Mouse (Mus musculus) forebrain, embryonic 13.5 days (tissue): Measurements from ENCODE around the gene Galnt10. TPM values are rescaled to one million over a fixed set of nuclear protein-coding genes. Genes with fewer than 3 reads are reported as not detected.

Source experiments
- ATAC-seq: fragments of 200-750 bp; cut with Nextera tagmentation; 2 replicates; pipeline ENCODE4 v1.8.0; 2017
- H3K27ac ChIP-seq: fragments of 300-500 bp; sonication (generic); 2 replicates; pipeline ENCODE4 v1.5.1; 2015; ENCODE audit warnings: inconsistent platforms, mild to moderate bottlenecking, moderate library complexity
- H3K27me3 ChIP-seq: fragments of 300-500 bp; sonication (generic); 2 replicates; pipeline ENCODE4 v1.6.1; 2015; ENCODE audit warnings: mild to moderate bottlenecking, inconsistent platforms
- H3K36me3 ChIP-seq: fragments of 300-500 bp; sonication (generic); 2 replicates; pipeline ENCODE4 v1.6.1; 2015; ENCODE audit warnings: mild to moderate bottlenecking, inconsistent platforms; ENCODE audit not compliant: poor library complexity, severe bottlenecking
- H3K4me1 ChIP-seq: fragments of 300-500 bp; sonication (generic); 2 replicates; pipeline ENCODE4 v1.6.1; 2015; ENCODE audit warnings: inconsistent platforms
- H3K4me2 ChIP-seq: fragments of 300-500 bp; sonication (generic); 2 replicates; pipeline ENCODE4 v1.6.1; 2015; ENCODE audit warnings: inconsistent platforms, mild to moderate bottlenecking, moderate library complexity
- H3K4me3 ChIP-seq: fragments of 300-500 bp; sonication (generic); 2 replicates; pipeline ENCODE4 v1.5.1; 2015; ENCODE audit warnings: mild to moderate bottlenecking, inconsistent platforms
- H3K9ac ChIP-seq: fragments of 300-500 bp; sonication (generic); 2 replicates; pipeline ENCODE4 v1.6.1; 2015; ENCODE audit warnings: mild to moderate bottlenecking, inconsistent platforms
- H3K9me3 ChIP-seq: fragments of 300-500 bp; sonication (generic); replicated peaks from 2 replicates; pipeline ENCODE4 v1.6.1; 2016; ENCODE audit warnings: inconsistent platforms
- WGBS: fragments of 180-500 bp; shearing (Covaris S2); methylation state at CpG from one replicate; pipeline ENCODE4 v1.1.7; 2015; 5-methylcytosine and 5-hydroxymethylcytosine counted together
- polyA plus RNA-seq: library from polyadenylated mRNA; unstranded; fragments of >200 nt; fragmentation: Nextera tagmentation; extraction: Ambion mirVana; gene quantifications from 2 replicates; pipeline ENCODE4 v1.2.1, GENCODE M21; 2015

Galnt10 gene
- polyA plus RNA-seq, 1 experiment from 2014 or later, result 10.4 TPM

DNA sequence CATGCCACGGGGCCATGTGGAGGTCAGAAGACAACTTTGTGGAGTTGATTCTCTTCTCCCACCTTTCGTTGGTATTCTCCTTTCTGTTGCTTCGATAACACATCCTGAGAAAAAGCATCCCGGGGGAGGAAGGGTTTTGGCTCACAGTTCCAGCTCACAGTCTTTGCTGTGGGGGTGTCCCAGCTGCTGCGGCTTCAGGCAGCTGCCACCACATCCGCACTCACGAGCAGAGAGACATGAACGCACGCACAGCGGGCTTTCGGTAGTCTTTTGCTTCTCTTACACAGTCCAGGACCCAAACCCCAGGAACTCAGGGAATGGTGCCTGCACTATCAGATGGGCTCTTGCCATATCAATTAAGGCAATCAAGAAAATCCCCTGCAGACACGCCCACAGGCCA, 37.9 kb downstream of the Galnt10 start:
- H3K4me3 ChIP-seq, result no peak overlapping the region
- WGBS, result 81% methylated on average over 12 of the region's 12 CpGs
- H3K9me3 ChIP-seq, result no peaks in the 10 kb centered on the region
- no peak overlapping the region for H3K27ac ChIP-seq
- no peaks in the 10 kb centered on the region for H3K27me3 ChIP-seq
- no peaks in the 10 kb centered on the region for H3K36me3 ChIP-seq
- no peak for ATAC-seq
- no peak overlapping the region for H3K9ac ChIP-seq
- H3K4me2 ChIP-seq, result no peak overlapping the region
- H3K4me1 ChIP-seq, result peaks cover 36% of the 10 kb centered on the region

DNA sequence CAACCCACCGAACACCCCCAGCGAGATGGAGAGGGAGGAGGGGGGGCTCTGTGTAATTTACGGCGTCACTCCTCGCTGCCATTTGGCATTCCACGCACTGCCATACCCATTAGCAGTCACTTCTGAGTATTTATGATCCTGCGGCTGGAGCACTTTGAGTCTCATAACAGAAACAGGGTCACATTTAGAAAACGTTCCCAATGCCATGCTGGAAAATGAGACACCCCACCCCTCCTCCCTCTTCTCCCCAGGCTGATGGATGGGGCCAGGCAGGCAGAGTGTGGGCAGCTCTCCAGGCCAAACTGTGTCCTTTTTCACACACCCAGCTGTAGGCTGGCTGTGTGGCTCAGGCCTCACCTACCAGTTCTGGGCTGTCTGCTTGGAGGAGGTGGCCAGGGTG, 38.7 kb downstream of the Galnt10 start:
- no peaks in the 10 kb centered on the region for H3K9me3 ChIP-seq
- no peak for ATAC-seq
- no peaks in the 10 kb centered on the region for H3K27me3 ChIP-seq
- H3K4me2 ChIP-seq, result no peak overlapping the region
- 53% methylated on average over 8 of the region's 8 CpGs for WGBS
- no peaks in the 10 kb centered on the region for H3K36me3 ChIP-seq
- H3K9ac ChIP-seq, result no peak overlapping the region
- H3K4me1 ChIP-seq, result peaks cover 36% of the 10 kb centered on the region
- no peak overlapping the region for H3K4me3 ChIP-seq
- no peak overlapping the region for H3K27ac ChIP-seq

DNA sequence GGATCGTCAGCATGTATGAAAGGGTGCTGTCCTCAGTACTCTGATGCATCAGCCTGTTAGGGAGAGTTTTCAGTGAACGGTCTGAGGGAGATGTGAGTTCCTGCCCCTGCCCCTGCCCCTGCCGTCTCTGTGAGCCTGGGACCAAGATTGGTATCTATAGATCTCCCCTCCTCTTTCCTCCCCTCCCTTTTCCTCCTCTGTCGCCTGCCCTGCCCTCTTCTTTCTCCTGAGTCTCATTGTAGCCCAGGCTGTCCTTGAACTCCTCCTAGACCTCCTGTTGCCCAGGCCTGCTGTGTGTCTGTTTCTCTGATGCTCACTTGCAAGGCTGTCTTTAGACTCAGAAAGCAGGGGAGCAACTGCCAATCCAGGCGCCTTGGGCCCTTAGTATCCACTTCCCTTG, 39.6 kb downstream of the Galnt10 start:
- 14% methylated on average over 5 of the region's 5 CpGs for WGBS
- Histone ChIP-seq H3K27me3 (no peaks in the 10 kb centered on the region), H3K9ac (no peak overlapping the region), H3K4me3 (no peak overlapping the region), H3K4me1 (peaks cover 36% of the 10 kb centered on the region), H3K4me2 (no peak overlapping the region), H3K36me3 (no peaks in the 10 kb centered on the region), H3K9me3 (no peaks in the 10 kb centered on the region), H3K27ac (no peak overlapping the region)
- no peak for ATAC-seq

DNA sequence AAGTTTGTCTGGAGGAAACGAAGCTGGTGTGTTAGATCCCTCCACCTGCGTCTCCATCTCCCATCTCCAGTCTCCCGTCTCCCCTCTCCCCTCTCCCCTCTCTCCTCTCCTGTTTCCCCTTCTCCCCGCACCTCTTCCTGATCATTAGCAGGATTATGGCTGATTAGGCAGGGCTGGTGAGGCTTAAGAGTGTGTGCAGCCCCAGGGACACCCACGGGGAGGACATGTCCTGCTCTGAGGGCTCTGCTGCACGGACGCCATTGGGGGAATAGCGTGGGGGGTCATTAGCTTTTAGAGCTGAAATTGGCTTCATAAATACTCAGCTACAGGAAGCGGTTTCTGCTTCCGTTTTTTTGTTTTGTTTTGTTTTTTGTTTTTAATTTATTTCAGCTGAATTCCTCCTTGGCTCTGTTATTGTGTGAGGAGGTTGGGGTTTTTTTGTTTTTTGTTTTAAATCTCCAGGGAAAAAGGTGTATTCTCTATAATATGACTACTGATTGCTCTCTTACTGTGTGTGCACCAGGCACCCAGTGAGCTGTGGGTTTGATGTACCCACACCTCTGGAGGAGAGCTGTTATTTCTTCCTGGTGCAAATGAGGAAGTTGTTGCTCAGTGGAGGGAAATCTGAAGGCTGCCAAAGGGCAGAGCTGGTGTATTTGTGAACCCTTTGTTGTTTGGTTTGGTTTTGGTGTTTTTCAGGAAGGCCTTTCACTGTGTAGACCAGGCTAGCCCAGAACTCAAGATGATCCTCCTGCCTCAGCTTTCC, 40.6 kb downstream of the Galnt10 start:
- H3K27ac ChIP-seq, result no peak overlapping the region
- H3K9me3 ChIP-seq, result no peaks in the 10 kb centered on the region
- WGBS, result 13% methylated on average over 10 of the region's 10 CpGs
- peak overlapping the region; percentile 18; the same call in 1 of the 2 replicates for H3K4me2 ChIP-seq
- peaks cover 36% of the 10 kb centered on the region for H3K4me1 ChIP-seq
- no peak overlapping the region for H3K4me3 ChIP-seq
- no peak for ATAC-seq
- no peaks in the 10 kb centered on the region for H3K36me3 ChIP-seq
- H3K9ac ChIP-seq, result peak overlapping the region; percentile 9; the same call in 1 of the 2 replicates
- H3K27me3 ChIP-seq, result no peaks in the 10 kb centered on the region

DNA sequence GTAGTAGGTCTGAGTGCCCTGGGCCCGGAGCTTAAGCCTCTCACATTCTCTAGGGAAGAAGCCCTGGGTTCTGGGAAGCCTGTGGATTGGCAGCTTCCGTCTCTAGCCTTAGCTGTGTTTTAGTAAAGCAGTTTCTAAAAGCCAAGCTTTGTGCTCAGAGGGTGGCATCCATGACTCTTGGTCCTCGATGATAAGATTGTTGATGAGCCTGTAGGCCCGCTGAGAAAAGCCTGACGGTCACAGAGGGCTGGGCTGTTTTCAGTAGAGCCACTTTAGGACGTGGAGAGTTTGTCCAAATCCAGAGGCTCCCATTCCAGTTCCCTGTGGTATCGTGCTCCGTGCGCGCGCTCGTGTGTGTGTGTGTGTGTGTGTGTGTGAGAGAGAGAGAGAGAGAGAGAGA, 41.6 kb downstream of the Galnt10 start:
- no peak for ATAC-seq
- Histone ChIP-seq H3K4me1 (peaks cover 36% of the 10 kb centered on the region), H3K27ac (no peak overlapping the region), H3K9ac (no peak overlapping the region), H3K9me3 (no peaks in the 10 kb centered on the region), H3K4me3 (no peak overlapping the region), H3K36me3 (no peaks in the 10 kb centered on the region), H3K27me3 (no peaks in the 10 kb centered on the region), H3K4me2 (no peak overlapping the region)
- WGBS, result 83% methylated on average over 12 of the region's 12 CpGs

DNA sequence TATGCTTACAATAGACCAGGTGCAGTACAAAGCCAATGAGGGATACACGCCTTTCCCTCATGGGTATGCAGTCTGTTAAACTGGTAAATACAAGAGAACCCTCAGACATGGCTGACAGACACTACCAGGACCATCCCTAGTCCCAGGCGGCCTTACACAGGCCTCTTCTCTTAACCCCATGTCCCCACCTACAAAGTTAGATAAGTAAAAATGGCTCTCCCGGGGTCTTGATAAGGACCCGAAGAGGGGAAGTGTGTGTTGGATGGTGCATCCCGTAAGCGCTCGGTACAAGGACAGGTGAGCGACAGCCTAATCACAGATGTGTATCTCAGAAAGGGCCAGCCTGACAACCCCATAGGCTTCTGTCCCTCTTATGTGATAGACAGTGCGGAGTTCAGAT, 42.0 kb downstream of the Galnt10 start:
- H3K27ac ChIP-seq, result no peak overlapping the region
- no peak for ATAC-seq
- no peak overlapping the region for H3K9ac ChIP-seq
- 90% methylated on average over 9 of the region's 9 CpGs for WGBS
- no peaks in the 10 kb centered on the region for H3K36me3 ChIP-seq
- H3K27me3 ChIP-seq, result no peaks in the 10 kb centered on the region
- H3K4me1 ChIP-seq, result peaks cover 36% of the 10 kb centered on the region
- no peak overlapping the region for H3K4me3 ChIP-seq
- no peak overlapping the region for H3K4me2 ChIP-seq
- no peaks in the 10 kb centered on the region for H3K9me3 ChIP-seq

DNA sequence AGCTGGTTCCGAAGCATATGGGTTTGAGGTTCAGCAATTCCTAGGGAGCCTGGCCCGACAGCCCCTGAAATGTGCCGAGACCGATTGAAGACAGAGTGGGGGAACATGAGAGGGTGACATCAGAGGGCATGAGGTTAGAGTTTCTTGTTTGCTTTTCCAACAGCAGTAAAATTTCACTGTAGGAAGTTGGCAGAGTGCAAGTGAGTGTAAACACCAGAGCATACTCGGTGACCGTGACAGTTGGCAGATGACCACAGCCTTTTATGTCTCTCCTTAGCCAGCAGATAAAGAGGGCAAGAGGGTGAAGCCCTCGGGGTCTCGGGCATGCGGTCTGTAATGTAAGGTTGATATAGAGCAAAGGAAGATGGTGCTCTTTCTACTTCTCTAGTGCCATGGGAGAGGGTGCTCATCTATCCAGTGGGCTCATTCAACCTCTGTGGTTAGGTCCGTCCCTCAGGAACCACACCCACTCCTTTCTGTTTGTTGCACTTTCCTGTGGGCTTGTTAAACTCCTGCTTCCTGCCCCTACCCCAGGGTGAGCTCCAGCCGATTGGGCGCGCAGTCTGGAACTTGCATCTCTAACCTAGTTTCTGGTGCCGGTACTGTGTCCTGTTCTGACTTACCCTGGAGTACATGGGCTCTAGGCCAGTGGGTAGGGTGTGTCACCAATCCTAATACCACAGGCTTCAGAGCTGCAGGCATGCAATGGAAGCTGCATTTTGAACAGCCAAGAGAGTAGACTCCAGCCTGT, 43.1 kb downstream of the Galnt10 start:
- H3K27me3 ChIP-seq, result no peaks in the 10 kb centered on the region
- no peaks in the 10 kb centered on the region for H3K9me3 ChIP-seq
- peaks cover 36% of the 10 kb centered on the region for H3K4me1 ChIP-seq
- ATAC-seq, result no peak
- H3K9ac ChIP-seq, result no peak overlapping the region
- no peak overlapping the region for H3K4me3 ChIP-seq
- no peaks in the 10 kb centered on the region for H3K36me3 ChIP-seq
- WGBS, result 91% methylated on average over 14 of the region's 14 CpGs
- H3K4me2 ChIP-seq, result no peak overlapping the region
- no peak overlapping the region for H3K27ac ChIP-seq

DNA sequence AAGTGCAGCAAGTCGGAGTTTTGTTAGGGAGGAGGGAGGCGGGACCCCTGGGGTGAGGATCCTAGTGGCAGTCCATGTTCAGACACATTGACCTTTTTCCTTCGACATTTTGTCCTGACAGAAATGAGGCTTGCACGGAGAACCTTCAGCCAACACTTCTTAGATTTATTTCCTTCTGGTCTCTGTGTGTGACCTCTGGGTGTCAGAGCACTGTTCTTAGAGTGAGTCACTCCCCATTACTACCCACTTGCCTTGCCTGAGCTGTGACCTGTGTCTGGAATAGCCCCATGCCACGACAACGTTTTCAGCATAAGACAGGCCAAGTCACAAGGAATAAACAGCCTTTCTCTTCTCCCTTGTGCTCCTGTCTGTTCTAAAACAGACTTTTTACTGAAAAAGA, 44.6 kb downstream of the Galnt10 start:
- 78% methylated on average over 6 of the region's 6 CpGs for WGBS
- no peaks in the 10 kb centered on the region for H3K27me3 ChIP-seq
- H3K36me3 ChIP-seq, result no peaks in the 10 kb centered on the region
- no peak for ATAC-seq
- no peaks in the 10 kb centered on the region for H3K9me3 ChIP-seq
- H3K9ac ChIP-seq, result no peak overlapping the region
- H3K27ac ChIP-seq, result no peak overlapping the region
- H3K4me1 ChIP-seq, result peaks cover 27% of the 10 kb centered on the region
- no peak overlapping the region for H3K4me2 ChIP-seq
- H3K4me3 ChIP-seq, result no peak overlapping the region

DNA sequence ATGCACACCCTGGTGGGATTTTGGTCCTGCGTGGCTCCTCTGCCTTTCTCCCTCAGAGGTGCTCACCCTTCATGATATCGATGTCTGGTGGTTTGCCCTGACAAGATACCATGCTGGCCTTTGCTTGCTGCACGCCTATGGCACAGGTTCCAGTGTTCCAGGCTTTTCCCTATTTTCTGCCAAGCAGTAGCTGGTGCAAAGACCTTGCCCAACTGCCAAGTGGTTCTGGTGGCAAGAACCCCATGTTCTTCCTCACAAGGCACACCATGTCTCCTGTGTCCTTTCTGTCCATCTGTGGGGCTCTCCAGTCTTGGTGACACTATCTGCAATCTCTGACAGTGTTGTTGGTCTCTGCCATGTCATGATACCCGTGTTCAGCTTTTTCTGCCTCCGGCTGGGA, 45.6 kb downstream of the Galnt10 start:
- WGBS, result 83% methylated on average over 5 of the region's 5 CpGs
- H3K27me3 ChIP-seq, result no peaks in the 10 kb centered on the region
- no peak overlapping the region for H3K4me2 ChIP-seq
- H3K36me3 ChIP-seq, result no peaks in the 10 kb centered on the region
- H3K9ac ChIP-seq, result no peak overlapping the region
- no peak overlapping the region for H3K27ac ChIP-seq
- no peak for ATAC-seq
- no peak overlapping the region for H3K4me3 ChIP-seq
- no peaks in the 10 kb centered on the region for H3K9me3 ChIP-seq
- peaks cover 17% of the 10 kb centered on the region for H3K4me1 ChIP-seq

DNA sequence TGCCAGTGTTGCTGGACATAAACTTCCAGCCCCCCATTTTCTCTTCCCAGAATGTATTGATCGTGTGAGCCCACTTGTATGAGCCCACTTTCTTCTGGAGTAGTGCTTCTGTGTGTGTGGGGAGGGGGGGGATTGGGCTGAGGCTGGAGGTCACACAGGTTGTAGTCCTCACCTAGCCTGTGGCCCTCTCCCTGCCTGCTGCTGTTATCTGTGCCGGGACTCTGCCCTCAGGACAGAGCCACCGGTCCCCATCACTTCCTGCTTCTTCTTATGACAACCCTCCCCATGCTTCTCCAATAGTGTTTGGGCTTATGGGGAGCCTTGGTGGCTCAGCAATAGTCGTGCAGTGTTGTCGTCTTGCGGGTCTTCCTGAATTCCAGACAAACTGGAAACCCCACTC, 46.7 kb downstream of the Galnt10 start:
- H3K36me3 ChIP-seq, result no peaks in the 10 kb centered on the region
- ATAC-seq, result no peak
- 86% methylated on average over 6 of the region's 6 CpGs for WGBS
- no peaks in the 10 kb centered on the region for H3K9me3 ChIP-seq
- H3K27me3 ChIP-seq, result no peaks in the 10 kb centered on the region
- no peak overlapping the region for H3K4me2 ChIP-seq
- peaks cover 22% of the 10 kb centered on the region for H3K4me1 ChIP-seq
- H3K4me3 ChIP-seq, result no peak overlapping the region
- no peak overlapping the region for H3K27ac ChIP-seq
- H3K9ac ChIP-seq, result no peak overlapping the region

DNA sequence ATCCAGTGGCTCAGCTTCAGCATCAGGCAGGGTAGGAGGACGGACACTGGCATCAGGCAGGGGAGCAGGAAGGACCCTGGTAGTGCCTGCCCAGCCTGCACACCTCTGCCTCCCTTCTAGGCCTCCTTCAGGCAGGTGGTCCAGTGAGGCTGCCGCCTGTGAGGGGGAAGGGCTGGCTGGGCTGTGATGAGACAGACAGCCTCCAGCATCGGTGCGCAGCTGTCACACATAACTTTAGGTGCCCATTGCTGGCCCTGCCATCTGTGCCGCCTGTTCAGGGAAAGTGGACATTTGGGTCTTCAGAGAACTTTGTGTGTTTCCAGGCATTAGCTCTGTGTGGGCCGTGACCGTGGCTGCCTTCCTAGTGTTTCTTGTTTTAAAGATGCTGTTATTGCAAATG, 47.5 kb downstream of the Galnt10 start:
- no peak overlapping the region for H3K4me2 ChIP-seq
- H3K4me3 ChIP-seq, result no peak overlapping the region
- no peak overlapping the region for H3K27ac ChIP-seq
- H3K9ac ChIP-seq, result no peak overlapping the region
- ATAC-seq, result no peak
- no peaks in the 10 kb centered on the region for H3K36me3 ChIP-seq
- WGBS, result 78% methylated on average over 7 of the region's 7 CpGs
- no peaks in the 10 kb centered on the region for H3K9me3 ChIP-seq
- no peaks in the 10 kb centered on the region for H3K27me3 ChIP-seq
- H3K4me1 ChIP-seq, result peaks cover 30% of the 10 kb centered on the region

DNA sequence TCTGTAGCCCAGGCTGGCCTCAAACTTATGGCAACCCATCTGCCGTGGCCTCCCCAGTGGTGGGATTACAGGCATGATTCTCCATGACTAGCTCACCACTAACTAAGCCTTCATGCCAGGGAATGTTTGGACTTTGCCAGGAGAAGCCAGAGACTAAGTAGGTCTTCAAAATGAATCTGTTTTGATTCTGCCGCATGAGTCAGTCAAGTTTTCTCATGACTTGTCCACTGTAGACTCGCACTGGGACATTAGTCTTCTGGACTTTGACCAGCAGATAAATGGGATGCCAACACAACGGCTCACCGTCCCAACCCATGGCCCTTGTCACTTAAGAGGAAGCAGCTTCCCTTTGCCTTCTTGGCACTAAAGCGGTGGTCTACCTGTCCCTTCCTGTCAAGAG, 49.2 kb downstream of the Galnt10 start:
- H3K27ac ChIP-seq, result no peak overlapping the region
- H3K4me2 ChIP-seq, result no peak overlapping the region
- H3K9me3 ChIP-seq, result no peaks in the 10 kb centered on the region
- H3K4me1 ChIP-seq, result peaks cover 33% of the 10 kb centered on the region
- ATAC-seq, result no peak
- WGBS, result 94% methylated on average over 6 of the region's 6 CpGs
- H3K9ac ChIP-seq, result no peak overlapping the region
- H3K4me3 ChIP-seq, result no peak overlapping the region
- H3K36me3 ChIP-seq, result no peaks in the 10 kb centered on the region
- no peaks in the 10 kb centered on the region for H3K27me3 ChIP-seq
